Mouse (Mus musculus) forebrain, embryonic 11.5 days (tissue): ENCODE measurements around the gene Tmprss11e. TPM values are rescaled to one million over a fixed set of nuclear protein-coding genes. Genes with fewer than 3 reads are reported as not detected.

Experiments used
- ATAC-seq: fragments of 200-750 bp; cut with Nextera tagmentation; replicated peaks from 2 replicates; pipeline ENCODE4 v1.8.0; 2017; ENCODE audit warnings: moderate TSS enrichment; ENCODE audit not compliant: low FRiP score
- DNase-seq: peaks from one replicate; pipeline ENCODE4 v3.0.0-alpha.2; 2017; ENCODE audit warnings: low spot score
- H3K27ac ChIP-seq: fragments of 300-500 bp; sonication (generic); 2 replicates; pipeline ENCODE4 v1.5.1; 2014; ENCODE audit warnings: low read depth, low read length
- H3K27me3 ChIP-seq: fragments of 300-500 bp; sonication (generic); 2 replicates; pipeline ENCODE4 v1.6.1; 2014; ENCODE audit warnings: mild to moderate bottlenecking, low read length, mixed read lengths; ENCODE audit not compliant: control insufficient read depth, insufficient read depth
- H3K36me3 ChIP-seq: fragments of 300-500 bp; sonication (generic); 2 replicates; pipeline ENCODE4 v1.6.1; 2014; ENCODE audit warnings: mild to moderate bottlenecking, low read length, moderate library complexity, mixed read lengths; ENCODE audit not compliant: control insufficient read depth, insufficient read depth
- H3K4me1 ChIP-seq: fragments of 300-500 bp; sonication (generic); replicated peaks from 2 replicates; pipeline ENCODE4 v1.6.1; 2014; ENCODE audit warnings: low read length, mixed read lengths; ENCODE audit not compliant: control insufficient read depth, insufficient read depth
- H3K4me2 ChIP-seq: fragments of 300-500 bp; sonication (generic); 2 replicates; pipeline ENCODE4 v1.6.1; 2014; ENCODE audit warnings: low read depth, mild to moderate bottlenecking, low read length, moderate library complexity, mixed read lengths; ENCODE audit not compliant: severe bottlenecking
- H3K4me3 ChIP-seq: fragments of 300-500 bp; sonication (generic); 2 replicates; pipeline ENCODE4 v1.5.1; 2014; ENCODE audit warnings: low read depth, low read length
- H3K9ac ChIP-seq: fragments of 300-500 bp; sonication (generic); 2 replicates; pipeline ENCODE4 v1.6.1; 2014; ENCODE audit warnings: low read length
- H3K9me3 ChIP-seq: fragments of 300-500 bp; sonication (generic); 2 replicates; pipeline ENCODE4 v1.6.1; 2016; ENCODE audit warnings: low read length, mixed read lengths; ENCODE audit not compliant: control insufficient read depth
- WGBS: fragments of 180-500 bp; shearing (Covaris S2); extraction: QIAGEN DNeasy Blood & Tissue Kit; methylation state at CpG from one replicate; pipeline ENCODE4 v1.1.7; 2014; 5-methylcytosine and 5-hydroxymethylcytosine counted together
- polyA plus RNA-seq: library from polyadenylated mRNA; unstranded; fragments of >200 nt; fragmentation: Nextera tagmentation; extraction: Ambion mirVana; gene quantifications from 2 replicates; pipeline ENCODE4 v1.2.1, GENCODE M21; 2014

The Tmprss11e gene
- not detected in 2 replicates for polyA plus RNA-seq

DNA sequence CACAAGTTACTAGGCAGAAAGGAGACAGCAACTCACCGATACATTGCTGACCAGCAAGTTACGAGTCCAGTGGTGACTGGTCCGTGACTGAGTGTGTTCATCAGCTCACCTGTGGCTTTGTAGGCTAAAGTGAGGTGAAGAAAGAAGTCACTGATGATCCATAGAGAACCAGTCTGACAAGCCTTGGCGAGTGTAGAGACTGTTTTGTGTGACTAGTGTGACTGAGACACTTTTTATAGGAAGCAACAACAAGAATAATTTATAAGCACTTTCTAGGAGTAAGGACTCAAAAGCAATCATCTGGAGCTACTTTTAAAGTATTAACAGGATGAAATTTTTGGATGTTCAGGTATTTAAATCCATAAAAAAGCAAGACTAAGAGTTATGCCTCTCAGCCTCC lies at the start of gene Tmprss11e:
Gene Tmprss11e (minus strand): TSS at position 101 of the 400 bp plus-strand sequence.
- Histone ChIP-seq H3K36me3 (no peaks in the 10 kb centered on the region), H3K27me3 (peaks cover 2% of the 10 kb centered on the region; the same call in 1 of the 2 replicates), H3K9ac (no peak within 1 kb of the TSS), H3K4me1 (no peaks in the 10 kb centered on the region), H3K4me2 (no peak within 1 kb of the TSS), H3K27ac (no peak within 1 kb of the TSS), H3K9me3 (no peaks in the 10 kb centered on the region), H3K4me3 (no peak within 1 kb of the TSS)
- 81% methylated on average over 4 of the region's 4 CpGs for WGBS
- ATAC-seq (no peak), DNase-seq (no peak)

DNA sequence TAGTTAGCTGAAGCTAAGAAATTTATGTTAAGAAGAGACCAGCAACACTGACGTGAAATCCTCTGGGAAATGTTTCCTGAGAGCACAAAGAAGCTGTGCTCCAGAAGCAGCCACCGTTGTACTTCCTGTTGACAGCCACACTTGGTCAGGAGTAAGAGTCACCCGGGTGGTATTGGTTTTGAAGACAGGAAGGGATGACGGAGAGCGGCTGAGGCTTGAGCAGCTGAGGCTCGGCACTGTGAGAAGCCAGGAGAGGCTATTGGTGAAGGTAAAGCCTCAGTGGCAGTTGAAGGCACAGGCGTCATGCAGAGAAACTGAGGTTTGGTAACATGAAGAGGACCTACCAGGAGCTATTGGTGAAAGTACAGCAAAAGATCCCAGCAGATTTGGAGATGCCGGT lies 47.2 kb upstream of the Tmprss11e start:
- Histone ChIP-seq H3K27ac (no peak overlapping the region), H3K9me3 (no peaks in the 10 kb centered on the region), H3K36me3 (no peaks in the 10 kb centered on the region), H3K9ac (no peak overlapping the region), H3K4me2 (no peak overlapping the region), H3K27me3 (no peaks in the 10 kb centered on the region), H3K4me3 (no peak overlapping the region), H3K4me1 (no peaks in the 10 kb centered on the region)
- ATAC-seq (no peak), DNase-seq (no peak)
- 85% methylated on average over 8 of the region's 8 CpGs for WGBS

DNA sequence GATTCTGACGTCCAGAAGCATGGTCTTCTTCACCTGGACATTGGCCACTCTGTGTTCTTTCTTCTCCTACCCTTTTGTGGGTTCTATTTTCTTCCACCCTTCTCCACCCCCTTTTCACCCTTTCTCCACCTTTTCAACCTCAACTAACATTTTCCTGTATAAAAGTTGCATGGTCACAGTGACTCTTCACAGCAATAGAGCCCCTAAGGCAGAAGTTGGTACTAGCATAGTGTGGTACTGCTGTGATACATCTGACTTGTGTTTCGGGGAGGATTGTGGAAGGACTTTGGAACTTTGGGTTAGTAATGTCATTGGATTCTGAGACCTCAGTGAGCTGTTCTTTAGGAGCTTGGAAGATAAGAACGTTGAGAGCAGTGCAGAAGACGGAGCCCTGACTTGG lies 46.6 kb upstream of the Tmprss11e start:
- Histone ChIP-seq H3K27me3 (no peaks in the 10 kb centered on the region), H3K36me3 (no peaks in the 10 kb centered on the region), H3K9ac (no peak overlapping the region), H3K4me1 (no peaks in the 10 kb centered on the region), H3K4me2 (no peak overlapping the region), H3K9me3 (no peaks in the 10 kb centered on the region), H3K27ac (no peak overlapping the region), H3K4me3 (no peak overlapping the region)
- no peak for DNase-seq
- no peak for ATAC-seq
- WGBS = 72% methylated on average over 4 of the region's 4 CpGs

DNA sequence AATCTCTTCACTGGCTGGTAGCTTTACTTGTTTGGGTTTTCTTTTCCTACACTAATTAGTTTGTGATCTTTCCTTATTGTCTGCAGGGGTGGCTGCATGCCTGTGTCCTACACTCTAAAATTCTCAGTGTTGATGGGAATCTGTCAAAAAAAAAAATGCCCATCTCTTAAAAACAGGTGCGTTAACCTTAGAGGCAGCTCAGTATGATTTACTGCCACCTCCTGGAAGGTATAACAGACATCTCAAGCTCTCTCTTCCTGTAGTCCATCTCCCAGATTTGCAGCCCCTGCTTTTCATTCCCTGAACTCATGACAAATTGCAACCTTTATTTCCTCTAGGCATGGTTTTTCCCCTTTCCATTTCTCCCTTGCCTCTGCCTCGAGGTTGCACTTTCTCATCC lies 44.3 kb upstream of the Tmprss11e start:
- no peak for DNase-seq
- WGBS = 83% methylated on average over 2 of the region's 2 CpGs
- H3K9me3 ChIP-seq = no peaks in the 10 kb centered on the region
- no peak overlapping the region for H3K4me3 ChIP-seq
- H3K9ac ChIP-seq = no peak overlapping the region
- no peaks in the 10 kb centered on the region for H3K4me1 ChIP-seq
- ATAC-seq = no peak
- no peaks in the 10 kb centered on the region for H3K36me3 ChIP-seq
- H3K27ac ChIP-seq = no peak overlapping the region
- H3K4me2 ChIP-seq = no peak overlapping the region
- H3K27me3 ChIP-seq = no peaks in the 10 kb centered on the region

DNA sequence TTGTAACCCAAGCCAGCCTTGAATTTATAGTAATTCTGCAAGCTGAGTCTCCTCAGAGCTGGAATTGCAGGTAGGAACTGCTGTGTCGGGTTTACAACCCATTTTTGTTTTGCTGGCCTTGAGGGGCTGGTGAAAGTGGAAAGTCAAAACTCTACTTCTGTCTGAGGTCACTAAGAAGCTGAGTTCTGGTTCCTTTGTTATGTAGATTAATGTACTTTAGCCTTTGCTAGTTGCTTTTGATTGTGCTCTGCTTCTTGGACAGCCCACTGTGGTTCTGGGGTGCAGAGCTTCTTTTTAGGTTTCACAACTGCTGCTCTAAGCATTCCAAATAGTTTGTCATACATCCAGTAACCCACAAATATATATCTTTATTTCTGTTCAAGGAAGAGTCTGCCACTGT lies 41.2 kb upstream of the Tmprss11e start:
- Histone ChIP-seq H3K36me3 (no peaks in the 10 kb centered on the region), H3K4me1 (no peaks in the 10 kb centered on the region), H3K9me3 (no peaks in the 10 kb centered on the region), H3K4me2 (no peak overlapping the region), H3K27me3 (no peaks in the 10 kb centered on the region), H3K27ac (no peak overlapping the region), H3K9ac (no peak overlapping the region), H3K4me3 (no peak overlapping the region)
- ATAC-seq = no peak
- WGBS = 25% methylated on average over 1 of the region's 1 CpGs
- no peak for DNase-seq

DNA sequence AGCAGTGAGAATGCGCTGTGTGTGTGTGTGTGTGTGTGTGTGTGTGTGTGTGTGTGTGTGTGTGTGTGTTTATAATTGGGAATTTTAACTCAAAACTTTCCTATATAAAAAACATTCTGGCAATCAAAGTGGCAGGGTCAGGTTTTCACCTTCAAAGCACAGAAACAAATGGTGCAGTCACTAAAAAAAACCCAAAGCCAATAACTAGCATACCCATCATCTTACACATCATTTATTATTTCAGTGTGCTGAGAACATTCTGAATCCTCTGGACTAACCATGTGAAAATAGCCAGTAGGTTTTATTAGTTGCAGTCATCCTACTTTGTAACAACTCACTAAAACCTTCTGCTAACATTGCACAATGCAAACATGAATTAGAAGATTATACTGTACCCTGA lies 38.6 kb upstream of the Tmprss11e start:
- Histone ChIP-seq H3K27me3 (no peaks in the 10 kb centered on the region), H3K4me3 (no peak overlapping the region), H3K27ac (no peak overlapping the region), H3K9ac (no peak overlapping the region), H3K9me3 (no peaks in the 10 kb centered on the region), H3K36me3 (no peaks in the 10 kb centered on the region), H3K4me2 (no peak overlapping the region), H3K4me1 (no peaks in the 10 kb centered on the region)
- ATAC-seq = no peak
- DNase-seq = no peak
- WGBS = 89% methylated on average over 1 of the region's 1 CpGs

- ATAC-seq = no peak
- 72% methylated on average over 8 of the region's 8 CpGs for WGBS
Observed at GRCm38 (mm10) chr5:86783059-86783458, 37.4 kb upstream of the Tmprss11e start.

GRCm38 (mm10) chr5:86778471-86778870 lies 32.9 kb upstream of the Tmprss11e start:
- no peak for ATAC-seq
- Histone ChIP-seq H3K36me3 (no peaks in the 10 kb centered on the region), H3K4me1 (no peaks in the 10 kb centered on the region), H3K27ac (no peak overlapping the region), H3K9ac (no peak overlapping the region), H3K9me3 (no peaks in the 10 kb centered on the region), H3K4me2 (no peak overlapping the region), H3K27me3 (no peaks in the 10 kb centered on the region), H3K4me3 (no peak overlapping the region)
- 86% methylated on average over 1 of the region's 1 CpGs for WGBS
- no peak for DNase-seq

More at GRCm38 (mm10) chr5:86783059-86783458, 37.4 kb upstream of the Tmprss11e start:
- Histone ChIP-seq H3K9ac (no peak overlapping the region), H3K9me3 (no peaks in the 10 kb centered on the region), H3K4me2 (no peak overlapping the region), H3K27me3 (no peaks in the 10 kb centered on the region), H3K4me1 (no peaks in the 10 kb centered on the region), H3K27ac (no peak overlapping the region), H3K36me3 (no peaks in the 10 kb centered on the region), H3K4me3 (no peak overlapping the region)
- no peak for DNase-seq

DNA sequence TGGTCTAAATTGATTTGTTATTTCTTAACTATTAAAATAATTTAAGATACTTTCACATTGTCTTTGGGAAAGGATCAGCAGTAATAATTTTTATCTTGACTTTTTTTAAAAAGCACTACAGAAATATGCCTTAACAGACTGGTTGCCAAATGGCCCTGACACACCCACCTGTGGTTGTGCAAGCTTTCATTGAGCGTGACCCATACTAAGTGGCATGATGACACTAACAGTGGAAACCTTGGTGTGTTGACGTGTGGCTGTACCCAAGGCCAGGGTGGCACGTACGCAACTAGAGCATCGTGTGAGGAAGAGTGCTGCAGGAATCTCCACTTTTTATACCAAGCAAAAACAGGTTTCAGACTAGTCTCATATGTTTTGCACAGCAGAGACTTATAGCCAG lies 31.3 kb upstream of the Tmprss11e start:
- 94% methylated on average over 5 of the region's 5 CpGs for WGBS
- no peaks in the 10 kb centered on the region for H3K36me3 ChIP-seq
- no peak overlapping the region for H3K4me3 ChIP-seq
- no peak overlapping the region for H3K4me2 ChIP-seq
- no peaks in the 10 kb centered on the region for H3K9me3 ChIP-seq
- ATAC-seq (no peak), DNase-seq (no peak)
- H3K27me3 ChIP-seq = no peaks in the 10 kb centered on the region
- H3K27ac ChIP-seq = no peak overlapping the region
- H3K4me1 ChIP-seq = no peaks in the 10 kb centered on the region
- no peak overlapping the region for H3K9ac ChIP-seq
